17 mouse cellular contexts compared by ENCODE assay signal in the genomic region with DNA sequence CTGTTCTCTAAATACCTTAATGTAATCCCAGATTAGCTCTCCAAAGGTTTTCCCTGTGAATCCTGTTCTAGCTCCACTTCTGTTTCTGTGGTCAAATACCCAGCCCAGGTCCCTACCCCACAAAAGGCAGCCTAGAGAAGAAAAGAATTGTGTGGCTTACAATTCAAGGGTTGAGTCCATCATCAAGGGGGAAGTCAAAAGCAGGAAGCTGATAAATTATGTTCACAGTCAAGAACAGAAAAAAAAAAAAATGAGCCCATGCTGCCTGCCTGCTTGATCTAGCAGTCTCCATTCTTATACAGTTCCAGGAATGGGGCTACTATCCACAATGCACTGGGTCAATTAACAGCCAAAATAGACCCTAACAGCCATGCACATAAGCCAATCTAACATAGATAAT.
DNase-seq lines count a peak whose midpoint lies in the region; ATAC-seq lines count a peak whose summit lies in the region.
"Had no signal": no experiment of that assay in that cellular context is flagged by ENCODE, and none has a peak within 500 bp of the region (broad histone marks: within the 10 kb centered on the region; RNA-seq: fewer than 3 reads in every experiment).

No protein-coding gene starts in this region.

- DNase-seq in c-Kit-positive CD71-positive TER-119-positive erythroid progenitor cells, embryonic 14.5 days (ENCODE audit: low spot score): no peak
- DNase-seq: adrenal gland, adult 2 months; adrenal gland, adult 8-10 months; adrenal gland, postnatal 10 days; adrenal gland, postnatal 14 days; adrenal gland, postnatal 25 days; adrenal gland, postnatal 36 days; B cell, adult 2 months; cerebellum, adult 11 months; cerebellum, adult 11-12 months; cerebellum, adult 18-20 months; cerebellum, adult 2 months; cerebellum, adult 8-10 months had no signal

- peak; percentile 66 to 82 for ATAC-seq in hematopoietic stem cell, adult 5-6 weeks (replicated peaks in 1 of 2; ENCODE audit: insufficient read depth in 1 of 2, low FRiP score in 2 of 2, low TSS enrichment in 1 of 2, low read depth in 1 of 2, poor library complexity in 2 of 2, severe bottlenecking in 2 of 2)
- ATAC-seq: activated CD4-positive, CD25-positive, alpha-beta regulatory T cell, adult 4 months; CD4-positive, CD25-positive, alpha-beta regulatory T cell, adult 4 months; Patski had no signal
